Mouse (Mus musculus): ENCODE results near the gene Afmid. TPM values are rescaled to one million over a fixed set of nuclear protein-coding genes. Genes with fewer than 3 reads are reported as not detected.

Gene Afmid
- total RNA-seq, 2 experiments from 2014 or later: 5.4 to 7.2 TPM

DNA sequence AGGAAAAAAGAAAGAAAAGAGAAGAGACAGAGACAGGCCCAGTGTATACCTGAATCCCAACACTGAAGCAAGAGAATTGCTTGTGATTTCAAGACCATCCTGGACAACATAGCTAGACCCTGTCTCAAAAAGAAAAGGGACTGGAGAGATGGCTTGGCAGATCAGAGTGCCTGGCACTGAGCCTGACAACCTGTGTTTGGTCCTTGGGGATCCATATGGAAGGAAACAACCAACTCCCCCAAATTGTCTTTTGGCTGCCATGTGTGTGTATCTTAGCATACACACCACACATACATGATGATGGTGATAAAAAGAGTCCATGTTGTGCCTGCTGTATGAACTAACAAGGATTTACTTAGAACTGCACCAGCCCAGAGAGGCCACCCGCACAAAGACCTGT is 13.3 kb downstream of the Afmid start:
- intact Hi-C loops (cut with DNase I): no loop called here
- no peak for DNase-seq (ENCODE audit: low spot score in 2 of 2)

DNA sequence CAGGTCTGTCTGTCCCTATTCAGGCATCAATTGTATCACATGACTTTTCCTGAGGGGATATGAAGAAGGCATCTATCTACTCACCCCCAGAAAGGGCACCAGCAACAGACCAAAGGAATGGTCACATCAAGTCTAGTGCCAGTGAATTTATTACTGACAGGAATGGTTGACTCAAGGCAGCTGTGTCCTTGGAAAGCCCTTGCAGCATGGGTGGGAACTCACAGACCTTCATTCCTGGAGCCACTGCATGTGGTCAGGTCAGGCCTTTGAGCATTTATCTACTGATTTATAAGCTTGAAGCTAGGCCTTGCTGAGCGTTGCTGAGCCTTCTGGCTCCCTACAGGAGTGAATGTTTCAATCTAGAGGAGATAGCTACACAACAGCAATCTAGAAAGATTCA is 15.2 kb downstream of the Afmid start:
- intact Hi-C loops (cut with DNase I): no loop called here
- no peak for DNase-seq (ENCODE audit: low spot score in 2 of 2)

DNA sequence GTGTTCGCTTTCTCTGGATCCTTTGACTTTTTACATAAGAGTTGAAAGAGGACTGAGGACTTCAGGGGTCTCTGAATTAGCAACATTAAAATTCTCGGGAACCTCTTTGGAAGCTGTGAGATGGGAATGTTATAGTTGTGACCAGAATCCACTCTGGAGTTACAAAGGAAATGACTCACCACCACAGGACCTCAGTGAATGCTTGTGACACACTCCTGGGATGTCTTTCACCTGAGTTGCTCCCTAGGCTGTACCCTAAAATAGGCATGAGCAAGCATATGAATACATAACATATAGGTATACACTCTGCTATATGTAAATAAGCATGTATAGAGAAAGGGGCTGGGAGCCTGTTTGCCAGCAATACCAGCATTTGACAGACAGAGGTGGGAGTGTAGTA is 17.7 kb downstream of the Afmid start:
- no peak for DNase-seq (ENCODE audit: low spot score in 2 of 2)
- intact Hi-C loops (cut with DNase I): no loop called here

DNA sequence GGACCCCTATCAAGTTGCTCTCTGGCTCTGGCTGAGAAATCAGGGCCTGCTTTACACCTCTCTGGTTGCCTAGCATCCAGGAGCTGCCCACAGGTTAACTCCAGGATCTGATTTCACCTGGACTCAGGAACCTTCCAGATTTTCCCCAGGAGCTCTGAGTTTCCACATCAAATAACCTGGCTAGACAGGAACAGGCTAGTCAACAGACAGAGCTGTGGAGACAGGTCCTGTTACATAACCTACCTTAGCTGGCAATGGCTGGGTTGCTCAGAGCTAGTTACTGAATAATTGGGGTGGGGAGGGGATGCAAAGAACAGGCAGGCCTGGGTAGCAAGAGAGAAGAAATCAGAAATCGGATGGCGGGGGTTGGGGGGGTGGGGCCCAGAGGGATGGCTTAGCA is 19.3 kb downstream of the Afmid start:
- intact Hi-C loops (cut with DNase I): no loop called here

DNA sequence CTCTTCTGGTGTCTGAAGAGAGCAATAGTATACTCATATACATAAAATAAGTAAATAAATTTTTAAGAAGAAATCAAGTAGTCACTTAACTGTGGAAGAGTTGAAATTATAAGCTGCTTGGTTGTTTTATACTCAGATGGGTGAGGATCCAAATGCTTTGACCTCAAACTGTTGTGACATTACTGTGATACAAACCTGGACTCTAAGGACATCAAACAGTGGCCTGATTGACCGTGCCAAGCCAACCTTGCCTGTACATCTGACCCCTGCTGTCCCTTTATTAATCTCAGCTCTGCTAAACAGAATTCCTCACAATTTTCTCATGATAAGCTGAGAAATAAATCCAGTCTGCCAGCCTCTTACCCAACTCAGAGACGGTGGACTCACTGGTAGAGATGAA is 19.9 kb downstream of the Afmid start:
- intact Hi-C loops (cut with DNase I): no loop called here
- no peak for DNase-seq (ENCODE audit: low spot score in 2 of 2)

More for the DNA sequence above, 19.3 kb downstream of the Afmid start:
- no peak for DNase-seq (ENCODE audit: low spot score in 2 of 2)

DNA sequence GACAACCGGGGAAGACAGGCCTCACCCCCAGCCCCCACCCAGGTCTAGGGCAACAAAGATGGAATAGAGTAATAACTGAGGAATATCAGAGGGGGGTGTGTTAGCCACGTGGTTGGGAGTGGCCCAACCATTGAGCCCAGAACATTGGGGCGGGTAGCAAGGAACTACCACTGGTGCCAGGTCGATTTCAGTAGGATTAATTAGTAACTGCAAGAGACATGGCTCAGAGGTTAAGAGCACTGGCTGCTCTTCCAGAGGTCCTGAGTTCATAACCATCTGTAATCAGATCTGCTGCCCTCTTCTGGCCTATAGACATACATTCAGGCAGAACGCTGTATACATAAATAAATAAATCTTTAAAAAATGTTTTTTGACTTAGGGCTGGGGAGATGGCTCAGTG is 20.9 kb downstream of the Afmid start:
- intact Hi-C loops (cut with DNase I): no loop called here
- DNase-seq (ENCODE audit: low spot score in 2 of 2): no peak

DNA sequence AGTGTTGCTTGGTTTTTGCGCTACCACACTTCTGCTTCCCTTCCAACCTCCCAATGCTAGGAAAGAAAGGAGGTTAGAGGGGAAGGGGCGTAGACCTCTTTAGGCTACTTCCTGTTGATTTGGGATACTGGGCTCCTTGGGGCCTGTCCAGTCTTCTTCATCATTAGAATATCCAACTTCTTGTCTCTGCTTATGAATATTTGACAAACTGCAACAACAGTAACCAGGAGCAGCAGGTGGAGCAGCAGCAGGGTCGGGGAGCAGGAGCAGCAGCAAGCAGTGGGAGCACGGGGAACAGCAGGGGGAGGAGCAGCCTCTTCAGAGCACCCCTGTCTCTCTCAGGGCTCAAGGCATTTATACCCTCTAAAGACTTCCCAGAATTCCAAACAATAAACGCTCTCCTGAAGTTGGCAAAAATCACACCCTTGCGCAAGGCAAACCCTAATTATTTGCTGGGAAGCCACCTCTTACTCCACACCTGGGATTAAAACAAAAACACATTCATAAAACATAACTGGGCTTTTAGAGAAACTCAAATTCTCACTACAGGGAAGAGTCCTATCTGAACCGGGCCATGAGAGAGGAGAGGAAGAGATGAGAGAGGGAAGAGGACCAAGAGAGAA is 22.0 kb downstream of the Afmid start:
- intact Hi-C loops (cut with DNase I): no loop called here
- no peak for DNase-seq (ENCODE audit: low spot score in 2 of 2)

DNA sequence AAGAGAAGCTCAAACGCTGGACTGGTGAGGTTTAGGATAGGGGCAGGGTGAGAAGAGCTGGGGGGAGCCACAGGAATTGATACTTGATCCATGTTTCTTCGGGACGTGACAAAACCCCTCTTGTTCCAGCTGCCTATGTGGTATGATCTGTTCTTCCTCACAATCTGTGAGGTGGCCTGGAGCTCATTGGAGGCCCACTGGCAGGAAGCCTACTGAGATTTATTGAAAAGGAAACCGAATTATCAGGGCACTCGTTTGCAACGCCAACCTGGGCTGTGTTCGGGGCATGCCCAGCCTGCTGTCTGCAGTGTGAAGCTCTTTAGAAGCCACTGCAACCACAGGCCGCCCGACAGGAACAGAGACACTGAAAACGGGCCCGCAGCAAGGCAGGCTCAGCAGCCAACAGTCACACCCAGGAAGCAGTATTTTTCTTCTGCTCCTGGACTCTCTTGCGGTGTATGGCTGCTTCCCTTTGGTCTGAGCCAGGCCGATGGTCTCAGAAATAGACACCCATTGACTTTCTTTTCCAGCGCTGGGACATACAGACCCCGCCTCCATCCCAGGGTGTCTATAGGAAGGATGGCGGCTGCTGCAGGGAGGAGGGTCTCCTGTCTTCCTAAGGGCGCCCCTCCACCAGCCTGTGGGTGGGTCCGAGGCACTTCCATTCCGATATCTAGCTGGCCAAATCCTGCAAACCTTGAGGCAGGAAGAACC is 22.7 kb downstream of the Afmid start:
- intact Hi-C loops (cut with DNase I): no loop called here
- DNase-seq (ENCODE audit: low spot score in 2 of 2): no peak

DNA sequence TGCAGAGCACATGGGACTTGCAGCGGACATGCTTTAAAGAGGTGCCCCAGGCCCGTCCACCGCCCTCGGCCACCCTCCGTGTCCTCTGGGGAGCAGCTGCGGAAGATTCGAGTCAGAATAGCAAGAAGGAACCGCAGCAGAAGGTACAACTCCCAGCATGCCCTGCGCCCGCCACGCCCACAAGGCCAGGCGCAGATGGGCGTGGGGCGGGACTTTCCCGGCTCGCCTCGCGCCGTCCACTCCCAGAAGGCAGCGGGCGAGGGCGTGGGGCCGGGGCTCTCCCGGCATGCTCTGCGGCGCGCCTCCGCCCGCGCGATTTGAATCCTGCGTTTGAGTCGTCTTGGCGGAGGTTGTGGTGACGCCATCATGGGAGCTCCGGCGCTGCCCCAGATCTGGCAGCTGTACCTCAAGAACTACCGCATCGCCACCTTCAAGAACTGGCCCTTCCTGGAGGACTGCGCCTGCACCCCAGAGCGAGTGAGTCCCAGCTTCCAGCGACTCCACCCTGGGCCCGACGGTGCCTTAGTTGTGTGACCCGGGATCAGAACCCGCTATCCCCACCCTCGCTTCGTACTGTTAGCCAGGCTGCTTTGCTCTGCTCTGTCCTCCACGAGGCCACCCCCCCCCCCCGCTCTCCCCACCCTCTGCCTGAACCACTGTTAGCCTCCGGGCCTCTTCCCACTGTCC is 23.4 kb downstream of the Afmid start, which contains the start of gene Birc5:
TSS of gene Birc5 (plus strand) at position 267 of the 687 bp plus-strand sequence.
- DNase-seq (ENCODE audit: low spot score in 2 of 2): peak; percentile 93 to 97
- intact Hi-C loops (cut with DNase I): no loop called here

DNA sequence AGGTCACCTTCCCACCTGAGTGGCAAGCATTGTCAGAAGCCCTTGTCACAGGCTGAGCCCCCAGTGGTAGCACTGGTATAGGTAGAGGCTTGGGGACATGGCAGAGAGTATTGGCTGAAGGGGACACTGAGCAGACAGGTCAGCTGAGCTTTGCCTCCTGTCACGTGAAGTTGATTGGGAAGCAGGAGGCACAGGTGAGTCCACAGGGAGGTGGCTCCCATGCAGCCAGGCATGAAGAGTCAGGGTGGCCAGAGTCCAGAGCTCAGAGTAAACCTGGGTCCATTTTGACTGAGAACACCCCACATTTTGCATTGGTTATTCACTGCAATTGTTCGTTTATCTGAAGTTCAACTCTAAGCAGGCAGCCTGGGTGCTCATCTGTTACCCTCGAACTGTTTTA is 27.2 kb downstream of the Afmid start:
- intact Hi-C loops (cut with DNase I): no loop called here
- DNase-seq (ENCODE audit: low spot score in 2 of 2): no peak

DNA sequence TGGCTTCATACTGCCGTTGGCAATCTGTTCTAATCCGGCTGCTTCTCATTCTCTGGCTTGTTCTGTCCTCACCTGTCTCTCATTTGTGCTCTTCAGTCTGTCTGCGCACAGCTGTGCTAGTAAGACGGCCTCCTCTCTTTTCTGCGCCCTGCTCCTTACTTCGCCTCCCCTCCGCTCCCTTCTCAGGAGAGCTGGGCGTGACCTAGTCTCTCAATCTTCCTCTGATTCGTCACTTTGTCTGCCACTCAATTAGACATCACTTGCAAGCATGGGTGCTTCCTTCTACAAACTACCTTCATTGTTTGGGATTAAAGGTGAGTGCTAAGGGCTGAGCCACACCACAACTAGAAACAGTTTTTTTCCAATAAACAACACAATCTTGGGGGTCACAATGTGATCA is 28.5 kb downstream of the Afmid start:
- intact Hi-C loops (cut with DNase I): no loop called here

DNA sequence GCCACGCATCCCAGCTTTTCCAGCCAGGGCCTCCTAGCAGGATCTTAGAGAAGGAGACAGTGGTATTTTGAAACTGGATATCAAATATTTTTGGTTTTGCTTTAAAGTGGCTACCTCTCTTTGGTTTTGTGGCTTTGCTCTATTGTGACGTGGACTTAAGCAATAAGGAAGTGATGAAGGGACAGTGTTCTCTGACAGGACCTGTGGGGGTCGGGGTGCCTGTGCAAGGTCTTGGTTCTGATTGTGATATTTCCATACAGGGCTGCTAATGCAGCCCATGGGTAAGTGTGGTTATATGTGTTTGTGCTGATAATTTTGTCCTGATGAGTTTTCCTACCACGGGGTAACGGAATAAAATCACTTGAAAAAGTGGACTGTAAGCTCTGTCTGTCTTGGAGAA is 29.6 kb downstream of the Afmid start:
- intact Hi-C loops (cut with DNase I): no loop called here
- no peak for DNase-seq (ENCODE audit: low spot score in 2 of 2)

More for the DNA sequence above, 28.5 kb downstream of the Afmid start:
- no peak for DNase-seq (ENCODE audit: low spot score in 2 of 2)

DNA sequence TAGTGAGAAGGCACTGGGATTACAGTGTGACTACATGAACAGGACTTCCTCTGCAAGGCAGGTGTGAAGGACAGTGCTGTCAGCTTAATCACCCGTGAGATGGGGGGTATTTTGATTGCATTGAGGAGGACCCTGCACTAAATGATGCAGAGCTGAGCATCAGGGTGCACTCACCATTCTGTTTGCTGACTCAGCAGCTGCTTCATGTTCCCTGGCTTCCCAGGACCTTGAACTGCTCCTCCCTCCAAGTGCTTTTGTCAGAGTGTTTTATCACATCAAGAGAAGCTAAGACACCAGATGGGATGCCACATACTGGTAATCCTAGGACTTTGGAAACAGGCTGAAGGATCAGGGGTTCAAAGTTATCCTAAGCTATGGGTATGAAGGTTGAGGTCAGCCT is 30.3 kb downstream of the Afmid start:
- no peak for DNase-seq (ENCODE audit: low spot score in 2 of 2)

DNA sequence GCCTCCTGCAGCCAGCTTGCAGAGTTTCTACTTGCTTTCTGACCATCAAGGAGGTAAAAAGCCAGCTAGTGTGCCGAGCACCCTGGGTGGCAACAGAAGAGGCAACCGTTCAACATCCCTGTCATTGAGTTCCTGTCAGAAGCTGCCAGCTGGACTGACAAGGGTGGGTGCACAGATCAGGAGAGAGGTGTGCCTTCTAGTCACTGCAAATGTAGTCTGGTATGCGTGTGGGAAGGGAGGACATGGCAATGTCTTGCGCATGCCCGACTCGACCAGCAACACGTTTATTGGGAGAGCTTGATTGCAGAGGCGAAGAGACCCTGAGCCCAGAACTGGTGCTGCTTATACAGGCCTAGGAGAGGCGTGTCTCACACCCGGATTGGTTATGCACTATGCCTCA is 31.7 kb downstream of the Afmid start:
- no peak for DNase-seq (ENCODE audit: low spot score in 2 of 2)
- intact Hi-C loops (cut with DNase I): no loop called here

More for the DNA sequence above, 30.3 kb downstream of the Afmid start:
- intact Hi-C loops (cut with DNase I): no loop called here

DNA sequence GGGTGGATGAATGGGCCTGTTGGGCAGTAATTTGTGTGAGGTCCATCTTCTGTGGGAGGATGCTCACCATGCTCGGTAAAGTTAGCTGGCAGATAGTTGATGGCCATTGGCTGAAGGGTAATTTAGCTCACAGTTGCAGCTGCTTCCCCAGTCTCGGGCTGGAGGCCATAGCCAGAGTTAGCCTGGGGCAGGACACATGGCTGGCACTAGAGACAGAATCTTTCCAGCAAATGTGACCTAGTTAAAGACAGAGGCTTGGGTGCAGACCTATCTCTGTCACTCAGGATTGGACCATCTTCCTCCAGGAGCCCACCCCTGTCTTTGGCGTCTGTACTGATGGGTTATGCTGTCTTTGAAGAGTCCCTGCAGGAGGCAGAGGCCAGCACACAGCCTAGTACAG is 32.7 kb downstream of the Afmid start:
- intact Hi-C loops (cut with DNase I): no loop called here
- no peak for DNase-seq (ENCODE audit: low spot score in 2 of 2)

DNA sequence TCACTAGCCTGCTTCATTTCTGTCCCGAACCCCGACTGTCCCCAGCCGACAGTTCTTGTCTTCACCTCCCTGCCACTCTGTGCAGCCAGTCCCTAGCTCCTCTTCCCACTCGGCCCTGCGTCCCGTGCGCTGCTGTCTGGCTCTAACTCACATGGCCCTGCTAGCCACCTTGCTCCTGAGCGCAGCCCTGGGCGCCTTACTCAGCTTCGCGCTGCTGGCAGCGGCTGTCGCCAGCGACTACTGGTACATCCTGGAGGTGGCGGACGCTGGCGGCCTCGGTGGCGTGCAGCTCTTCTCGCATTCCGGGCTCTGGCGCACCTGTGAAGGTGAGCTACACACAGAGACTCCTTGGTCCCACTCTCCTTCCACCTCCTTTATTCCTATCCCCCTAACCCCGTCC is 34.9 kb downstream of the Afmid start, which contains the start of gene Tmem235:
TSS of gene Tmem235 (plus strand) at position 152 of the 400 bp plus-strand sequence.
- intact Hi-C loops (cut with DNase I): no loop called here
- no peak for DNase-seq (ENCODE audit: low spot score in 2 of 2)

DNA sequence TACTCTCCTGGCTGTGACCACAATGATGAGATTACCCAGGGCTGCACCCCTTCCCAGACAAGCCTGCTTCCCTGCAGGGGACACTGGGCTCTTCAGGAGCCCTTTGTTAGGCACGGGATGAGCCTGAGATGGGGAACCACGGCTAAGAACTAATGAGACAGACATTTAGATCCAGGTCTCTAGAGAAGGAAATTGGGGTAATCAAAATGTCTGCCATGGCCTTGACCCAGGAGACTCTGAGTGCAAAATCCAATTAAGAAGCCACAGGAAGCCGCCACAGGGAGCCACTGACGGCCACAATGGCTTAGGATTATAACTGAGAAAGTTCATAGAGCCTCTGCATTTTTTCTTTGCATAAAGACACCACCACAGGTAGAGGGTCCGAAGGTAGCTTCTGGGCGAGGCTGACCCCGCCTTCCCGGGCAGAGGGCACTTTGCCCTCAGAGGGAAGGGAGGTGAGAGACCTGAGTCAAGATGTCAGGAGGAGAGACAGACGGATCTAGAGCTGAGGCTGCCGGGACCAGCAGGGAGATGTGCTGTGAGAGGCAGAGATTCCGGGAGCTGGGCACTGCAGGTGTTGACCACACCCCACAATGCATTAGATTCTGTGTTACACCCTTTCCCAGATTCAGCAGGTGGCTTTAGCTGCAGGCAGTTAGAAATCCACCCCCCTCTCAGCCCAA is 37.6 kb downstream of the Afmid start:
- DNase-seq (ENCODE audit: low spot score in 2 of 2): no peak
- intact Hi-C loops (cut with DNase I): no loop called here

DNA sequence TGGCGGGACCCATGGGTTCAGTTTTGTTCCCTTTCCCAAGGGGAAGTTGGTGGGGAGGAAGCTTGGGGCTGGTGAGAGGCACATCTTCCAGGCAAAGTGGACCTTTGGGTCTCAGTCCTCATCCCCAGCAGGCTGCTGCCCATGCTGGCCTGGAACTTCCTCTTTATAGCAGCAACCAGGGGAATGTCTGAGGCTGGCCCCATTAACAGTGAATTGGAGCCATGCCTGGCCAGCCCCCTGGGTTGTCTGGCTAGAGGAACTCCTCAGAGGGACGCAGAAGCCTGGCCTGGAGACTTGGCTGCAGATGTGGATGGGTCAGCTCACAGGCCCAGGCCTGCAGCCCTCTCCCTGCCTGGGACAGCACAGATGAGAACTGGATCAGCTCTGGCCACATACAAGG is 39.1 kb downstream of the Afmid start:
- intact Hi-C loops (cut with DNase I): no loop called here
- no peak for DNase-seq (ENCODE audit: low spot score in 2 of 2)

DNA sequence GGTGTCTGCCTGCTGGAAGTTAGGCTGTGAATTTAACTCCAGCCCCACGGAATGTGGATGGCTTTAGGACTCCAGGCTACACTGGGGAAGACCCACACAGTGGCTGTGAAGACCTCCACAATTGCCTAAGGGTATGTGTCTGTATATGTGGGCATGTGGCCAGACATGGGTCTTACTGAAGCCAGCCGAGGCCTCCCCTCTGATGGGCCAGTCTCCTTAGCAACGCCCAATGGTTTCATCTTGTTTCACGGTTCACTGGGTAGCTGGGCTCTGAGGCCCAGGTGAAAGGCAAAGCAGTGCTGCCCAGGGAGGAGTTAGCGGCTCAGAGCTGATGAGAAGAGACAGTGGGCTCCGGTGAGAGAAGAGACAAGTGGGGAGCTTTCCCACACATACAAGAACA is 40.3 kb downstream of the Afmid start:
- intact Hi-C loops (cut with DNase I): no loop called here
- DNase-seq (ENCODE audit: low spot score in 2 of 2): no peak

DNA sequence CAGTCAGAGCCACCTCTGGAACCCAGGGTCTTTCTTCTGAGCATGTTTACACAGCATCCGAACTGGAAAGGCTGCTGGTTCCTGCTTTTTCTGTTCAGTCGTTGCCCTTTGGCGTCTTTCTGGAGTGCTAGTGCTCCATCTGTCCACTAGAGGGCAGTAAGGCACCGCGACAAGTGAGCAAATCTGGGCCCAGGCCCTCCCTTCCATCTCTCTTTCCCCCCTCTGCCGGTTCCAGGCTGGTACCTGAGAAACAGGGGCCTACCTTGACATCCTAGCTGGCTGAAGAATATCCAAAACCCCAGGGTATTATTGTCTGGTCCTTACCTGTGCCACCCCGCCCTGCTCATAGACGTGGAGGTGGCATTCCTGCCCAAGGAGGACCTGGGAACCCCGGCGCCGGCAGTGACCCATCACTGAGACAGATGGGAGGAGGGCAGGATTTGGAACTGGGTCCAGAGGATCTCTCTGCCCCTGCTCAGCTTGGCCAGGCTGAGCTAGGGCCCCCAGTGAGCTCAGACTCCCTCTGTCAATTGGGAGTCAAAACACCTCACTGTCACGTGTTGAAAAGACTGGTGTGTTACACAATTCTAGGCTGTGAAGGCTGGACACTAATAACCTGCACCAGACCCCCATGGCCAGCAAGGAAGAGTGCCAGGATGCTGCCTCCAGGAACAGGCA is 45.1 kb downstream of the Afmid start:
- intact Hi-C loops (cut with DNase I): loop anchor here (2.0 to 10.0 kb wide), 5 partner anchors 98 to 354 kb away; partner anchors contain the start of gene Pgs1
- peak; percentile 71 to 81 for DNase-seq (ENCODE audit: low spot score in 2 of 2)

Data from left cerebral cortex, postnatal 36 days (tissue).